Mouse (Mus musculus): ENCODE measurements at regions not wholly inside any gene's neighbourhood (a gene's known extent, or its start where the extent isn't known, plus 50 kb on each side); places are given as distances from the start of the nearest gene placed in this dataset.

DNA sequence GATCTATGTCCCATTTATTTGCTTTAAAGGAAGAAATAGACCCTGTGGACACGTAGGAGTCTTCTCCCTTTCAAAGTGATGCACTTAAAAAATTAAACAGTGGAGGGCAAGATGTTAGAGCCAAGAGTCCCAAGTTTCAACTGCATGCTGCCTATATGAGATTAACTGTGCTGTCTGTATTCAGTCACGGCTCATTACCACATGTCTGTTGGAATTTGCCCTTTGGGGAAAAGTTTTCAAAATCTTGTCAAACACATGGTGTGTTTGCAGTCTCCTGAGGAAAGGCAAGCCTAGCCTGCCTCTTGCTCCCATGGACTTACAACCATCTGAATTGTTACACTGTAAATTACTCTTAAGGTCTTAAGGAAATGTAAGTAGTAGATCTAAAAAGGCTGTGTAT is 211.9 kb upstream of the Gimd1 start:
- H3K4me2 ChIP-seq, result no peak overlapping the region
- H3K4me3 ChIP-seq (replicated peaks), result no peak overlapping the region
- ATAC-seq (ENCODE audit: low FRiP score), result no peak
- WGBS, result 71% methylated on average over 2 of the region's 2 CpGs
- no peaks in the 10 kb centered on the region for H3K36me3 ChIP-seq
- no peaks in the 10 kb centered on the region for H3K27me3 ChIP-seq (replicated peaks)
- H3K9me3 ChIP-seq (replicated peaks), result no peaks in the 10 kb centered on the region
- no peak overlapping the region for H3K9ac ChIP-seq (replicated peaks)
- H3K4me1 ChIP-seq, result no peaks in the 10 kb centered on the region
- no peak overlapping the region for H3K27ac ChIP-seq (replicated peaks)

DNA sequence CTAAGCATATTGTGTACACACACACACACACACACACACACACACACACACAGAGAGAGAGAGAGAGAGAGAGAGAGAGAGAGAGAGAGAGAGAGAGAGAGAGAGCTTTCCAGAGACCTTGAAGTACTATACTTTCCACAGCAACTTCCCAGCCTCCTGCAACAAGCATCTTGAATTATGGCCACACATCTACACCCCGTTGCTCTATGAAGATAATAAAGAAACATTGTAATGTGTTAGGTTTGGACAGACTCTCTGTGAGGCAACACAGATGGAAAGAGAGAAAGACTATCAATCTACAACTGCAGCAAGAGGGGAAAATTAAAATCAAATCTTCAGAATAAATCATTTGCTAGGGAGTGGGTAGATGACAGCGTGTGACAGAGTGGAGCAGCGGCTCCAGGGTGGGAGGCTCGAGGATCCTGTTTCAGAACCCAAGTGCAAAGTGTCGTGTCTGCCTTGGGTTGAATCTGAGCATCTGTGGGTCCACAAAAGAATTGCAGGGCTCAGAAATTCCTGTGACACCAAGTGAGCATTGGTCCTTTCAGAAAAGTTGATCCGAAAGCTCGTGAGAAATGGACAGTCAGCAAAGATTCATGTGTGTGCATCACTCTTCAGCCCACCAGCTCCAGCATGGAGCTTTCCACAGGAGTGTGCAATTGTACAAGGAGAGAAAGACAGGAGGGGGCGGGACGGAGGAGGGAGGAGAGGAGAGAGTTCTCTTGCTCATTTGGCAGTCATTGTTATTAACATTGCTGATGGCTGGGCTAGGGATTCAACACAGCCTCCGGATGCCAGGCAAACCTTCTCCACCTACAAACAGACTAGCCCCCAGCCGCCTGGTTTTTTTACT is 203.6 kb upstream of the Gimd1 start:
- WGBS, result 60% methylated on average over 11 of the region's 11 CpGs
- no peaks in the 10 kb centered on the region for H3K36me3 ChIP-seq

DNA sequence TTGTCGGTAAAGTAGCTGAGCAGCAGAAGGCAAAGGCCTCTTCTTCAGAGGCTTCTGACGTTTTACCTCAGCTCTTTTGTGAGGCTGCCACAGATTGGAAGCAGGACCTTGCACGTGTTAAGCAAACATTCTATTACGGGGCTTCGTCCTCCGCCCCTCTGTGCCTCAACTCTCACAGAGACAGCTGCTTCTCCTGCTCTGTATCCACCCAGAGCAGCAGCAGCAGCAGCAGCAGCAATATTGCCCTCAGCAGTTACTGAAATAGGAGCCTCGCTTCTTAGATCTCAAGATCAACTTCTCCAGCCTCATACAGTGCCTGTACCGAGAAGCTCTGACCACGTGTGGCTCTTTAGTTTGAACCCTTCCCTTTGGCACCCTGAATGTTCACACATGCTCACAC is 202.4 kb upstream of the Gimd1 start:
- H3K9ac ChIP-seq (replicated peaks), result no peak overlapping the region
- no peaks in the 10 kb centered on the region for H3K36me3 ChIP-seq
- no peaks in the 10 kb centered on the region for H3K4me1 ChIP-seq
- H3K9me3 ChIP-seq (replicated peaks), result no peaks in the 10 kb centered on the region
- no peak overlapping the region for H3K4me2 ChIP-seq
- no peak overlapping the region for H3K27ac ChIP-seq (replicated peaks)
- no peak overlapping the region for H3K4me3 ChIP-seq (replicated peaks)
- WGBS, result 71% methylated on average over 9 of the region's 9 CpGs
- H3K27me3 ChIP-seq (replicated peaks), result no peaks in the 10 kb centered on the region
- no peak for ATAC-seq (ENCODE audit: low FRiP score)

More for the DNA sequence above, 203.6 kb upstream of the Gimd1 start:
- Histone ChIP-seq H3K4me2 (no peak overlapping the region), H3K4me3 (replicated peaks) (no peak overlapping the region), H3K27ac (replicated peaks) (no peak overlapping the region), H3K4me1 (no peaks in the 10 kb centered on the region), H3K27me3 (replicated peaks) (no peaks in the 10 kb centered on the region), H3K9ac (replicated peaks) (no peak overlapping the region), H3K9me3 (replicated peaks) (no peaks in the 10 kb centered on the region)
- ATAC-seq (ENCODE audit: low FRiP score), result no peak

DNA sequence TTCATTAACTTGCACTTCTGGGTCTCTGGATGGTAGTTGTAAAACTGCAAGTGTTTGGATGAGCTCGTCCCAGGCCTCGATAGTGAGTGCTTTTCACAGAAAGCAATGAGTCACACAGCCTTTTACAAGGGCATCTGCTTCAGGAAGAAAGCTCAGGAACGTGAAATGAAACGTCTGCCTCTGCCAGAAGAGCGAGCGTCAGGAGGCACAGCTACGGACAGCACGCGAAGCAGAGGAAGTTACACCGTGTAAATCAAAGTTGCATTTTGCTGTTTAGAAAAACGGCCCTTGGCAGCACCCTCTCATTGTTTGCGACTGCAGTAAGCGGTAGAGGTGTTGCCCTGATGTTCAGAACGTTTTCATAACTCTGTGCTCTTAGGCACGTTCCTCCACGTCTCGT is 201.5 kb upstream of the Gimd1 start:
- H3K36me3 ChIP-seq, result no peaks in the 10 kb centered on the region
- no peaks in the 10 kb centered on the region for H3K27me3 ChIP-seq (replicated peaks)
- H3K4me3 ChIP-seq (replicated peaks), result no peak overlapping the region
- H3K9ac ChIP-seq (replicated peaks), result no peak overlapping the region
- no peak for ATAC-seq (ENCODE audit: low FRiP score)
- no peak overlapping the region for H3K27ac ChIP-seq (replicated peaks)
- H3K4me2 ChIP-seq, result no peak overlapping the region
- WGBS, result 65% methylated on average over 17 of the region's 17 CpGs
- no peaks in the 10 kb centered on the region for H3K9me3 ChIP-seq (replicated peaks)
- H3K4me1 ChIP-seq, result no peaks in the 10 kb centered on the region

GRCm38 (mm10) chr3:132431805-132432204 is 197.8 kb upstream of the Gimd1 start:
- ATAC-seq (ENCODE audit: low FRiP score), result no peak
- Histone ChIP-seq H3K27ac (replicated peaks) (no peak overlapping the region), H3K4me2 (no peak overlapping the region)

GRCm38 (mm10) chr3:132441226-132441625 is 188.4 kb upstream of the Gimd1 start:
- ATAC-seq (ENCODE audit: low FRiP score), result no peak

More at GRCm38 (mm10) chr3:132431805-132432204, 197.8 kb upstream of the Gimd1 start:
- H3K9me3 ChIP-seq (replicated peaks), result no peaks in the 10 kb centered on the region
- H3K9ac ChIP-seq (replicated peaks), result no peak overlapping the region
- no peaks in the 10 kb centered on the region for H3K4me1 ChIP-seq
- H3K27me3 ChIP-seq (replicated peaks), result no peaks in the 10 kb centered on the region
- H3K4me3 ChIP-seq (replicated peaks), result no peak overlapping the region
- H3K36me3 ChIP-seq, result no peaks in the 10 kb centered on the region

GRCm38 (mm10) chr3:132453927-132454326 is 175.7 kb upstream of the Gimd1 start:
- Histone ChIP-seq H3K9ac (replicated peaks) (no peak overlapping the region), H3K27me3 (replicated peaks) (no peaks in the 10 kb centered on the region), H3K27ac (replicated peaks) (no peak overlapping the region), H3K4me3 (replicated peaks) (no peak overlapping the region), H3K4me1 (no peaks in the 10 kb centered on the region), H3K36me3 (no peaks in the 10 kb centered on the region), H3K9me3 (replicated peaks) (no peaks in the 10 kb centered on the region), H3K4me2 (no peak overlapping the region)
- 45% methylated on average over 4 of the region's 4 CpGs for WGBS
- peak; percentile 75; the same call in 1 of the 2 replicates for ATAC-seq (ENCODE audit: low FRiP score)

More at GRCm38 (mm10) chr3:132441226-132441625, 188.4 kb upstream of the Gimd1 start:
- Histone ChIP-seq H3K4me3 (replicated peaks) (no peak overlapping the region), H3K4me2 (no peak overlapping the region), H3K9ac (replicated peaks) (no peak overlapping the region), H3K27ac (replicated peaks) (no peak overlapping the region), H3K27me3 (replicated peaks) (no peaks in the 10 kb centered on the region), H3K9me3 (replicated peaks) (no peaks in the 10 kb centered on the region), H3K4me1 (no peaks in the 10 kb centered on the region), H3K36me3 (no peaks in the 10 kb centered on the region)
- WGBS, result 88% methylated on average over 6 of the region's 6 CpGs

DNA sequence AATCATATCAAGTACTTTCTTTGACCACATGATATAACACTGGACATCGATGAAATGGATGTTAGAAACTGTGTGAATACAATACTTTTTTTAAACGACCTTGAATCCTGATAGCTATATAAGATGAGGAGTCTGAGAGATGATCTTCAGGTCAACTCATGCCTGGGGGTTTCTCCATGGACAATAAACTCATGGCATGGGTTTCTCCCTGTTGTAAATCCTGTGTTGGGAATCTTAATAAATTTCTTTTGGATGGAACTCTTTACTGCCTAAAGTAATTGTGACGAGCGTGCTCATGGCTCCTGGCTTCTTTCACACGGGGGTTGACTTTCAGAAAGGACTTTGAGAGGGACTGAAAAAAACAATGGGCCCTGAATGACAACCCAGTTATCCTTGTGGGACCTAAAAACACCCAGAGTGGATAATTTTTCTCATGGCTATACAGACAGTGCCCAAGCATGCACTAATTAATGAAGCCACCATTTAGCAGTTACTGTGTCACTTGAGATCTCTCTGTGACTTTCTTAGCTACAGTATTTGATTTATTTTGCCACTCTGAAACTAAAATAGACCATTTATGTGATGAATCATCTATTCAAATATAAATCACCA is 167.2 kb upstream of the Gimd1 start:
- Histone ChIP-seq H3K4me3 (replicated peaks) (no peak overlapping the region), H3K27ac (replicated peaks) (no peak overlapping the region), H3K4me2 (no peak overlapping the region), H3K9me3 (replicated peaks) (no peaks in the 10 kb centered on the region), H3K9ac (replicated peaks) (no peak overlapping the region), H3K36me3 (no peaks in the 10 kb centered on the region), H3K27me3 (replicated peaks) (no peaks in the 10 kb centered on the region), H3K4me1 (no peaks in the 10 kb centered on the region)
- 70% methylated on average over 5 of the region's 5 CpGs for WGBS
- no peak for ATAC-seq (ENCODE audit: low FRiP score)

- 54% methylated on average over 4 of the region's 4 CpGs for WGBS
- no peaks in the 10 kb centered on the region for H3K36me3 ChIP-seq
- H3K4me3 ChIP-seq (replicated peaks), result no peak overlapping the region
- no peaks in the 10 kb centered on the region for H3K9me3 ChIP-seq (replicated peaks)
- H3K27ac ChIP-seq (replicated peaks), result no peak overlapping the region
- H3K4me2 ChIP-seq, result no peak overlapping the region
- no peak overlapping the region for H3K9ac ChIP-seq (replicated peaks)
- no peaks in the 10 kb centered on the region for H3K4me1 ChIP-seq
- no peak for ATAC-seq (ENCODE audit: low FRiP score)
- H3K27me3 ChIP-seq (replicated peaks), result no peaks in the 10 kb centered on the region
Measured at GRCm38 (mm10) chr3:132471070-132471469, 158.6 kb upstream of the Gimd1 start.

DNA sequence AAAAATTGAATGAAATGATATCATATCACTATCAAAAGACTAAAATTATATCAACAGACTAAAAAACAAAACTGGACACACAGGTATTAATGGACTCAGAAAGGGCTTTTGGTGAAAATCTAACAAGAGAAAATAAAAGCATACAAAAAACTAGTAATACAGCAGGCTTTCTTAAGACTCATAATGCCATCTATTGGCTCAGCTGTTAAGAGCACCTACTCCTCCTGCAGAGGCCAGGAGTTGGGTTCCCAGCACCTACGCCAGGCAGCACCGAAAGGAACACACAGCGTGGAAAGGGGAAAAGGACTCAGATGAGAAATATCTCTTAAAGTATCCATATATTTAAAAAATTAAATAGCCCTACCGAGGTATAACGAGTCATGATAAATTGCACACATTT is 151.9 kb upstream of the Gimd1 start:
- no peak overlapping the region for H3K27ac ChIP-seq (replicated peaks)
- no peak overlapping the region for H3K4me2 ChIP-seq
- 90% methylated on average over 5 of the region's 5 CpGs for WGBS
- no peaks in the 10 kb centered on the region for H3K36me3 ChIP-seq
- no peak for ATAC-seq (ENCODE audit: low FRiP score)
- H3K27me3 ChIP-seq (replicated peaks), result no peaks in the 10 kb centered on the region
- no peaks in the 10 kb centered on the region for H3K4me1 ChIP-seq
- no peaks in the 10 kb centered on the region for H3K9me3 ChIP-seq (replicated peaks)
- H3K9ac ChIP-seq (replicated peaks), result no peak overlapping the region
- no peak overlapping the region for H3K4me3 ChIP-seq (replicated peaks)

- Histone ChIP-seq H3K4me2 (no peak overlapping the region), H3K27ac (replicated peaks) (no peak overlapping the region), H3K9ac (replicated peaks) (no peak overlapping the region), H3K27me3 (replicated peaks) (no peaks in the 10 kb centered on the region), H3K9me3 (replicated peaks) (no peaks in the 10 kb centered on the region), H3K4me1 (no peaks in the 10 kb centered on the region), H3K36me3 (no peaks in the 10 kb centered on the region), H3K4me3 (replicated peaks) (no peak overlapping the region)
- no peak for ATAC-seq (ENCODE audit: low FRiP score)
- WGBS, result 74% methylated on average over 2 of the region's 2 CpGs
Measured at GRCm38 (mm10) chr3:132479275-132479674, 150.3 kb upstream of the Gimd1 start.

DNA sequence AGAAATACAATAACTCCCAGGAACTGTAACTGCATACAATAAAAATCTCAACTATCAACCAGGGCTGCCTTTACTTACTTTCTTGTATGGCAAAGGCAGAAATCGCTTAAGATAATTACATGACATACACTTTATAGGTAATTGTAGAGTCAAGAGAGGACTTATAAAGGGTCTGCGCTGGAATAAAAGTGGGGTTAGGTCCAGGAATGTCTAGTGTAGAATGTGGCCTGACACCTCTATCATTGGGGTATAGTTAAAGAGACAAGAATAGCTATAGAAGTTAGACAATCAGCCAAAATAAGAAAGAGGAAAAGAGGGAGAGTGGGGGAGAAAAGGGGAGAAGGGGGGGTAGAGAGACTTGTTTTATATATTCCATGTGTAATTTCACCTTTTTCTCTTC is 144.8 kb upstream of the Gimd1 start:
- Histone ChIP-seq H3K27me3 (replicated peaks) (no peaks in the 10 kb centered on the region), H3K9ac (replicated peaks) (no peak overlapping the region), H3K4me1 (no peaks in the 10 kb centered on the region), H3K4me3 (replicated peaks) (no peak overlapping the region), H3K9me3 (replicated peaks) (no peaks in the 10 kb centered on the region), H3K4me2 (no peak overlapping the region), H3K36me3 (no peaks in the 10 kb centered on the region), H3K27ac (replicated peaks) (no peak overlapping the region)
- no peak for ATAC-seq (ENCODE audit: low FRiP score)
- WGBS, result 91% methylated on average over 2 of the region's 2 CpGs
